Mouse (Mus musculus) heart, adult 11 months (tissue): ENCODE measurements at regions not wholly inside any gene's neighbourhood (a gene's known extent, or its start where the extent isn't known, plus 50 kb on each side); places are given as distances from the start of the nearest gene placed in this dataset.

Experiments
- DNase-seq: peaks from one replicate; pipeline ENCODE4 v3.0.0; 2022

DNA sequence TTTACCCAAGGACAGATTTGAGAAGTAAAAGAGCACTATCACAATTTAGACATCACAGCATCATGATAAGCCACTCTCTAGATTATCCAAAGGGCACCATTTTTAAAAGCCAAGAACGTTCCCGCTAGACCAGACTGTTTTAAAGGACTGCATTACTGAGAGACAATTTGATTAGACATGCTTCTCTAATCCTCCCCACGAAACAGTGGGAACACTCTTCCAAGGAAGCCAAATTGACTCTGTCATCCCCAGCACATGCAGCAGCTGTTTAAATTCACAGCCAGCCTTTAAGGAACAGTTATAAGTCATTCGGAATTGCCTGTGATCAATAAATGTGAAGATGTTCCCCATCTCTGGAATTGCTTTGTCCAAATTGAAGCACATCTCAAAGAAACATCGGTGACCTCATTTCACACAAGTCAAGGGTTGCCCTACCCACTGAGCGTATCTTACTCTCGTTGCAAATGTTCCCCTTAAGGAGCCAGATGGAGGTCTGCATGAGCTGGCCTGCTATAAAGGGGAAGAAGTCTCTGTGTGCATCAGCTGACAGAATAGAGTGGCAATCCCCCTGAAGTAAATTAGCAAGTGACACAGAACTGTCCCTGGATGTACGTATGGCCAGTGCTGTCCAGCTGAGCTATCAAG, 393.2 kb downstream of the Pid1 start:
- no peak for DNase-seq

DNA sequence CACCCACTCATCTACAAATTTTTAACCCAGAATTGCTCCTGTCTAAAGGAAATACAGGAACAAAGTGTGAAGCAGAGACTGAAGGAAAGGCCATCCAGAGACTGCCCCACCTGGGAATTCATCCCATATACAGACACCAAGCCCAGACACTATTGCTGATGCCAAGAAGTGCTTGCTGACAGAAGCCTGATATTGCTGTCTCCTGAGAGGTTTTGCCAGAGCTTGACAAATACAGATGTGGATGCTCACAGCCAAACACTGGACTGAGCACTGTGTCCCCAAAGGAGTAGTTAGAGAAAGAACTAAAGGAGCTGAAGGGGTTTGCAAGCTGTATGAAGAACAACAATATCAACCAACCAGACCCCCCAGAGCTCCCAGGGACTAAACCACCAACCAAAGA, 399.3 kb downstream of the Pid1 start:
- peak; percentile 93 for DNase-seq

DNA sequence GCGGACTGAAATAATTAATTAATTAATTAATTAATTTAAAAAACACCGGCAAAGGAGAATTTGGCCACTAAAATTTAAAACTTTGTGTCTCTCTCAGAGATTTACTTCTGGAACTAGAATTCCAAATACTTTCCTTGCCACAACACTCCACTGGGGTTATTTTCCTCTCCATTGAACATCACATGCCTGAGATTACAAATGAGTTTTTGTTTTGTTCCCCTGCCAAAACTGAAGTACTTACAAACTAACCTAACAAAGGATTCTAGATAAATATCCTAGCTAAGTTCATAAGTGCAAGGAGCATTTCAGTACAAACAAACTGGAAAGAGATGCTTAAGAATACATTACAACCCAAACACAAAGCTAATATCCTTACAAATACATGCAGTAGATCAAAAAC, 402.2 kb downstream of the Pid1 start:
- no peak for DNase-seq

DNA sequence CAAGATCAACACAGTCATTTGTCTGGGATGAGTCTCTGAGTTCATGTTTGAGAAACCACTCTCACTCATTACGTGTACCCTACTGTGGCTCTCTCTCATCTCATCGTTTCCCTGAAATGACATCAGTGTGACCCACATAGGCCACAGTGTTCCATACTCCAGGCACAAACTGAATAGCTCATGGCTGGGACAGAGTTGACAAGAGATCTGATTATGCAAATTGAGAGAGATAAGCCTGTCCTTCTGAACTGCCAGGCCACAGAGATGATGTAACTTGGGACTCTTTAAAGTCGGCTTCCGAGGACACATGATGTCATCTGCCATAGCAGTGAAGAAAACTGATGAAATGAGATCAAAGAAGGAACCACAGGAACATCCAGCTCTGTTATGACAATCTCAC, 404.2 kb downstream of the Pid1 start:
- no peak for DNase-seq

DNA sequence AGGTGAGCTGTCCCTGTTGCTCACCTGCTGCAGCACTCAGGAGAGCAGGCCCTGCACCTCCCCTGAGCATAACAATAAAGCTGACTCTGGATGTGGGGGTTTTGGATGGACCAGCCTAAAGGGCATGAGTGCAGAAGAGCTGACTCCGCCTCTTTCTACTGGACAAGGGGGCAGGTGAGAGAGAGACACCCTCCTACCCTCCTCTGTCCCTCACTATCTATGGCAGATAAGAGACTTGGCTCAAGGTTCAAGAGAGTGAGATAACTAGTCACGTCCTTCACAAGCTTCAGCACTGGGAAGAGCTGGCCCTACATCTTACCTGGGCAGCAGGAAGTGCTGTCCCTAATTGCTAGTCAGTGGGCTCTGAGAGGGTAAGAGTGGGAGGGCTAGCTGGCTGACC, 441.1 kb downstream of the Pid1 start:
- peak; percentile 41 for DNase-seq

GRCm38 (mm10) chr1:83915454-83915853, 448.5 kb downstream of the Pid1 start:
- peak; percentile 70 for DNase-seq

GRCm38 (mm10) chr1:83907347-83907746, 456.6 kb downstream of the Pid1 start:
- peak; percentile 92 for DNase-seq

GRCm38 (mm10) chr1:83906906-83907305, 457.1 kb downstream of the Pid1 start:
- DNase-seq, result peak; percentile 93

DNA sequence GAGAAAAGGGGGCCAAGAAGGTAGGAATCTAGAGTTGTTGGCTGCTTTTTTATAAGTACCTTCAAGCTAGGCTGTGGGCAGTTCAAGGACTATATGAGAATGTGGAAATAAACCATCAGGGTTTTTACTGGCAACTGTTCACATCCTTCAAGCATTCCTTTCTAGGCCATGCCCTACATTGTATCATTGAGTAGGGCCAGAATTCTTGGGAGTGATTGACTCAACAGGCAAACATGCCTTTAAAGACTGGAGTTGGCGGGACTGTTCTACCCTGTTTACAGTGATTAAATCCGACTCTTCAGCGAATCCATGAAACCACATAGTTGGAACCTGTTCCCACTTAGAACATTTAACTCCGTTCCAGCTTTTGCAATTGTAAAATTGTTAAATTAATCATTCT, 463.8 kb downstream of the Pid1 start:
- DNase-seq, result no peak

- DNase-seq, result peak; percentile 93
Observed at GRCm38 (mm10) chr1:83896650-83897049, 467.3 kb downstream of the Pid1 start.

DNA sequence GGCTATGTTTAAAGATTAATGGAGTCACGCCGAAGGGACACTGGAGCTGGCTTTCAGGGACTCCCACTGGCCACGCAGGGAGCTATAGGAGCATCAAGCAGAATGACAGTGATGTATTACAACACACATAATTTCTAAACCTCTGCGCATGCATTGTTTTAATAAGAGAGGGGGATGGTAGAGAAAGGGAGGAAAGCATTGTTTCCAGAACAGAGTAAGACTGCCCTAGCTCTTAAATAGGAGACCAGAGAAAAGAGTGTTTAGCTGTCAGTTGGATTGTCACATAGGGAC, 471.1 kb upstream of the Sphkap start:
- no peak for DNase-seq

DNA sequence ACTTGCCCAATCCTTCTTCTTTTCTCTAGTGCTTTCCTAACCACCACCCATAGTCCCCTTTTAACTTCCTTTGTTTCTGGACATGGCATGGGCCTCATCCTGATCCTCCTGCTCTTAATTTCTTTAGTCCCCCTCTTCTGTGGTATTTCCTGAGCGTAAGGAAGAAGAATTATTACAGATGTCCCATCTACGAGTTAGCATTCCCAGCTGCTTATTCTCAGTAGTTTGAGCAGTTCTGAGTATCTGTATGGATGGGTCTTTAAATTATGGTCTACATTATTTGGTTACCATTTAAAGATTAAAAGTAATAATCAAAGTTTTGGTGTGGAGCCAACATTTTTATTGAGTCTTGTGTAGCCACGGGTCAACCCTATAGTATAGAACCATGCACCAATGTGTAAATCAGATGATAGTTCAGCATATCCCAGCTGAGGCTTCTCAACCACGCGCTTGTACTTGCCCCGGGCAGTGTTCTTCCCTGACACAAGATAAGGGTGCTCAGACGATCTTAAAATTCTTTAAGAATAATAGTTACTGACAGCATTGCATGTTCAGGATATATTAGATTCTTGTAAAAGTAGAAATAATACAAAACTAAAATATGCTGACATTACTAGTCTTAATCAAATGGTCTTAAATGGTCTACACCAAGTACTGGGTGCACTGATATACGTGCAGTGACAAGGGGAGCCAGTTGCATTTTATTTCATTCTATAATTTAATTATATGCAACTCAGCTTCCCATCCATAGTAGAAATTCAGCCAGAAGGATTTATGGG, 470.5 kb upstream of the Sphkap start:
- no peak for DNase-seq

DNA sequence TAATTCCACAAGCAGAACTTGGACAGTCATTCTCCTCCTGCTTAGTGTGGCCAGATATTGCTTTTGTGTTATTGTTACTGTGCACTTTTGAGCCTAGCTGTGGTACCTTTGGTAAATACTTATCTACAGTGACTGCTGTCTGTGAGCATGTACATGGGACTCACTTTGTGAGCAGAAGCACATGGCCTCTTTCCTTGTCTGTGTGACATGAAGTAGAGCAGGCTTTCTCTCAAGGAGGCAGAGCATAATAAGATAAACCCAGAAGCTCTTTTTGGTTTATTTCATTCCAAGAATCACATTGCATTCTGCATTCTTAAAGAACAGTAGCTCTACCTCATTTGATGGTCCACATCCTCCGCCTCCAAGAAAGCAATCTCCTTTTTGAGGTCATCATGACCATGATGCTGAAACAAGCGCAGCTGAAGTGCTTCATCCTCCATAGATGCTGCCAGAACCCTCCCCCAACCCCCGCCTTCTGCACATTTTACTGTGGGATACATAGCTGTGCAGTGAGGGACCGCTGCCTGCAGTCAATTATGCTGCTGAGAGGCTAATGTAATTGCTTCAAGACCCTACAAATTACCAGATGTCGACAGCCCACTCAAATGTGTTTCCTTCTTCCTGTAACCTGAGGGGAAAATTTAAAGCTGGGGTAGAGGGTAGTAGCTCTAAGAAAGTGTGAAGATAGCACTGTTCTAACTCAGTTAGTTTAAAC, 463.0 kb upstream of the Sphkap start:
- DNase-seq, result peak; percentile 89

DNA sequence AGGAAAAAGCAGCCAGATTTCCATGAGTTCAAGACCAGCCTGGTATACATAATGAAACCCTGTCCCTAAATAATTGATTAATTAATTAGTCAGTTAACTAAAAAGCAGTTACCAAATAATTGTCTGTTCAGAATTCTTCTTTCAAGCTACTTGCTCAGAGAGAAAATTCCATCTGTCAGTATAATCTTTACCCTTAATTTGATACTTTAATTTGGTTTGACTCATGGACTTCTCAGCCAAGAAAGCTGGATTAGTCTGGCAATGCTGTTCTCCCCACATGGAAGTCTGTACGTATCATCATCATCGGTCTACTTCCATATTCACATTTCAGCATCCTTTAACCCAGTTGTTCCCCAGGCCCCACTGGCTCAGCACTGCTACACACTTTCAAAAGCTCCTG, 461.0 kb upstream of the Sphkap start:
- no peak for DNase-seq

DNA sequence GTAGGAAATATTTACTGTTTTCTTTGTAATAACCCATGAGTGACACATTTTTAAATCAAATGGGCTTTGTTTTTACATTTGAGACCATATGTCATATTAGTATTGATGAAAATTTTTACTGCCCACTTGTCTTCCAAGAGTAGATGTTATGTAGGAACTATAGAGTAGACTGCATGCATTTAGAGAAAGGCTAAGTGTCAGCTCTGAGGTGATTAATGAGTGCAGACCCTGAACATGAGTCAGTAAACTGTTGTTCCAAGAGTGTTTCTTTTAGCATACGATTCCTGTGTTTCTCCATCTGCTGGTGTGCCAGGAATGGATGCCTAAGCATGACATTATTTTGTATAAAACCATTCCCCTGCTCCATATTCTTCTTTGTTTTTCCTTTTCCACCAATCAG, 454.5 kb upstream of the Sphkap start:
- no peak for DNase-seq

DNA sequence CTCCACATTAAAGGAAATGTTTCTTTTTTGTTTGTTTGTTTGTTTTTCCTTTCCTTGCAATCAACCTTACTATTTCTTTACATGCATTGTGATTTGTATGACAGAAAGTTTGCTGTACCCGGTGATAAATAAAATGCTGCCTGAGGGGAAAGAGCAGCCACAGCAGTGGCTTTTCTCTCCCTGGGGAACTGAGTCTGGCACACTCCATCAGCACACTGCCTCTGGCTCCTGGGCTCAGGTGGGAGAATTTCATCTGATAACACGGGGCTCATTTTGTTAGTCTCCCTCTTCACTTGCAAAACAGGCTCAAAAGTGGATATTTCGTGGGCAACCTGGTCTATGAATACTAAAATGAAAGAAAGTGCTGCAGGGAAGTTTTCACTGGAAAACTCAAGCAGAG, 454.1 kb upstream of the Sphkap start:
- no peak for DNase-seq

DNA sequence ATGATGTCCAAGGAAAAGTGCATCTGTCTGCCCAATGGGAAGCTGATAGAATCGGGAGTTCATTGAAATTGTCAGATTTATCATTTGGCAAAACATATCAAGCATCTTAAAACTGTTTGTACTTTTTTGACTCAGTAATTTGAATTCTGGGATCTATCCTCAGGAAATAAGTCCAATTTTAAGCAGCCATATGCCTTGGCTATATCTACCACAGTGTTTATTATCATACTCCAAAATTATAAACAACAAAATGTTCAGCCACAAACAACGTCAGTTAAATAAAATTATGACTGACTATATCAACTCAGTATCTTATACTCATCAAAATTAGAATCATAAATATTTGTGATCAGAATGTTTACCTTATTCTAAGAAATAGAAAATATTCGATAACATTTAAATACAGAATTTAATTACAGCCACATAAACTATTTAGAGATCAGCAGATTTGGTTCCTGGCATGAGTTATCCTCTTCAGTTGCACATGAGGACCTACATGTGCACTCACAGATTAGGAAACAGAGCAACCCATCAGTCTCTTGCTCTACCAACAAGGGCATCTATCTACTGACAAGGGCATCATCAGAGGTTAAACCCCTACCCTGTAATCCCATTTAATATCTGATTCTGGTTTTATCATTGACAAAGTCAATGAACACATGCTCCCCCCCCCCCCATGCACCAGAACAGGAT, 451.9 kb upstream of the Sphkap start:
- no peak for DNase-seq

DNA sequence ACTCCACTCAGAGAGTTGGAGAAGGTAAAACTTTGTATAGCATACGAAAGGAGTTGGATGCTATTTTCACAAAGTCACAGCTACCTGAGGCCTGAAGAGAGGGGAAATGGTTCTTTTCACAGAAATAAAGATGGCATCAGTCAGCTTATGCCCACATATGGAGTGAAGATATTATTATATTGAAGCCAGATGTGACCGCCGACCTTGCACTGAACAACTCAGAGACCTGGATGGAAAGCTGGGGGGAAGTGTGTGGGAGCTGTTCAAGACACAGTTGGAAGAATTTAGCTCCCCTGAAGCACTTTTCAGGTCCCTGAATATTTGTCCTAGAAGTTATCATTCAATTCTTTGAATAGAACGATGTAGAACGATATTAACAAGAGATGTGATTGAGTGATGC, 446.0 kb upstream of the Sphkap start:
- DNase-seq, result no peak

- DNase-seq, result peak; percentile 94
Observed at GRCm38 (mm10) chr1:83851081-83851480, 443.1 kb upstream of the Sphkap start.

- DNase-seq, result no peak
Observed at GRCm38 (mm10) chr1:83848414-83848813, 440.4 kb upstream of the Sphkap start.

DNA sequence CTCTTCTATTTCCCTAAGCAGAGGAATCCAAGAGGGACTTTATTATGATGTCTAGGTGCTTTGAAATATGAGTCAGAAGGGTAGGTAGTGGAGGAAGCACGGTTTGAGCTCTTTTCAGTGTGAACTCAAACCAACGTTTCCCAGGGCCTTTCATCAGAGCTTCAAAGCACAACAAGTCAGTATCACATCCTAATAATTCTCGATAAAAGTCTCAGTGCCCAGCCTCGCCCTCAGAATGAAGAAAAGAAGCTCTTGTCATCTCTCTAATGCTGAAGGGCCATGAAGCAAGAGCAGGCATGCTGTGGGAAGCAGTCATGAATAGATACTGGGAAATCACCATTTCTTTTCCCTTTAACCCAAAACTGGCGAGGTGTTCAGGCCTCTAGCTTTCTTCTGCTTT, 440.0 kb upstream of the Sphkap start:
- no peak for DNase-seq

- DNase-seq, result no peak
Observed at GRCm38 (mm10) chr1:83844827-83845379, 436.9 kb upstream of the Sphkap start.

DNA sequence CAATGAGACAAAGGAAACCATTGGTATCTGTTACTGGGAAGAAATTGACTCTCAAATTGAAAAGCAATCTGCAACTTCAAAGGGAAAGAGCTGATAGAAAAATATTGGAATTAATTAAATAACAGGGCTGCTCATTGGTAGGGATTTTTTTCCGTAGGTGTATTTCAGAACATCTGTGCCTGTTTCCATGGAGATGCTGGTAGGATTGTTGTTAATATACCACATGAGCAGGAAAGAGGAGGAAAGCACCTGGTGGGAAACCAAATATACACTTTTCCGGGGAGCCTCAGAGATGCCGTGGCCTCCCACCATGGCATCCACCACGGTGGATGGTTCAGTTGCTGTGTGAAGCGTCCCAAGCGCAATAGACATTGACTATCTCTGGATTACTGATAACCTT, 428.0 kb upstream of the Sphkap start:
- no peak for DNase-seq
